Mouse (Mus musculus): ENCODE results near the gene Pdss2. TPM values are rescaled to one million over a fixed set of nuclear protein-coding genes. Genes with fewer than 3 reads are reported as not detected.

The Pdss2 gene
- polyA plus RNA-seq, 1 experiment from 2014 or later, result 18.0 TPM

- Histone ChIP-seq H3K9ac (replicated peaks; ENCODE audit: low read length) (no peak overlapping the region), H3K27me3 (ENCODE audit: insufficient read depth, low read length) (no peaks in the 10 kb centered on the region), H3K4me3 (ENCODE audit: low read length) (no peak overlapping the region), H3K36me3 (ENCODE audit: insufficient read depth, low read length) (no peaks in the 10 kb centered on the region), H3K27ac (ENCODE audit: low read length) (peak overlapping the region; percentile 68), H3K4me2 (replicated peaks; ENCODE audit: low read depth, low read length) (no peak overlapping the region), H3K4me1 (ENCODE audit: insufficient read depth, low read length) (no peaks in the 10 kb centered on the region; the same call in 1 of the 2 replicates), H3K9me3 (ENCODE audit: low read length) (no peaks in the 10 kb centered on the region)
- ATAC-seq (ENCODE audit: low FRiP score, low TSS enrichment), result peak; percentile 74
- WGBS, result 41% methylated on average over 3 of the region's 3 CpGs
Observed at GRCm38 (mm10) chr10:43463227-43463626, 241.9 kb downstream of the Pdss2 start.

GRCm38 (mm10) chr10:43466223-43466622 is 244.9 kb downstream of the Pdss2 start:
- no peaks in the 10 kb centered on the region for H3K36me3 ChIP-seq (ENCODE audit: insufficient read depth, low read length)
- no peak overlapping the region for H3K4me2 ChIP-seq (replicated peaks; ENCODE audit: low read depth, low read length)
- no peaks in the 10 kb centered on the region for H3K27me3 ChIP-seq (ENCODE audit: insufficient read depth, low read length)
- no peak overlapping the region for H3K27ac ChIP-seq (ENCODE audit: low read length)
- H3K9me3 ChIP-seq (ENCODE audit: low read length), result no peaks in the 10 kb centered on the region
- no peaks in the 10 kb centered on the region; the same call in 1 of the 2 replicates for H3K4me1 ChIP-seq (ENCODE audit: insufficient read depth, low read length)
- H3K4me3 ChIP-seq (ENCODE audit: low read length), result no peak overlapping the region
- H3K9ac ChIP-seq (replicated peaks; ENCODE audit: low read length), result no peak overlapping the region
- no peak for ATAC-seq (ENCODE audit: low FRiP score, low TSS enrichment)
- 83% methylated on average over 2 of the region's 2 CpGs for WGBS

GRCm38 (mm10) chr10:43467659-43468058 is 246.4 kb downstream of the Pdss2 start:
- no peak overlapping the region for H3K9ac ChIP-seq (replicated peaks; ENCODE audit: low read length)
- WGBS, result 27% methylated on average over 13 of the region's 13 CpGs

GRCm38 (mm10) chr10:43468293-43468692 is 247.0 kb downstream of the Pdss2 start:
- Histone ChIP-seq H3K4me2 (replicated peaks; ENCODE audit: low read depth, low read length) (no peak overlapping the region), H3K4me1 (ENCODE audit: insufficient read depth, low read length) (no peaks in the 10 kb centered on the region; the same call in 1 of the 2 replicates), H3K27ac (ENCODE audit: low read length) (no peak overlapping the region), H3K9ac (replicated peaks; ENCODE audit: low read length) (no peak overlapping the region), H3K36me3 (ENCODE audit: insufficient read depth, low read length) (no peaks in the 10 kb centered on the region), H3K4me3 (ENCODE audit: low read length) (no peak overlapping the region), H3K27me3 (ENCODE audit: insufficient read depth, low read length) (no peaks in the 10 kb centered on the region), H3K9me3 (ENCODE audit: low read length) (no peaks in the 10 kb centered on the region)
- WGBS, result 92% methylated on average over 6 of the region's 6 CpGs
- ATAC-seq (ENCODE audit: low FRiP score, low TSS enrichment), result no peak

More at GRCm38 (mm10) chr10:43467659-43468058, 246.4 kb downstream of the Pdss2 start:
- ATAC-seq (ENCODE audit: low FRiP score, low TSS enrichment), result no peak
- Histone ChIP-seq H3K4me3 (ENCODE audit: low read length) (peak overlapping the region; percentile 23), H3K4me2 (replicated peaks; ENCODE audit: low read depth, low read length) (peak overlapping the region; percentile 41), H3K27ac (ENCODE audit: low read length) (no peak overlapping the region), H3K9me3 (ENCODE audit: low read length) (no peaks in the 10 kb centered on the region), H3K4me1 (ENCODE audit: insufficient read depth, low read length) (no peaks in the 10 kb centered on the region; the same call in 1 of the 2 replicates), H3K27me3 (ENCODE audit: insufficient read depth, low read length) (no peaks in the 10 kb centered on the region), H3K36me3 (ENCODE audit: insufficient read depth, low read length) (no peaks in the 10 kb centered on the region)

- Histone ChIP-seq H3K4me2 (replicated peaks; ENCODE audit: low read depth, low read length) (no peak overlapping the region), H3K4me1 (ENCODE audit: insufficient read depth, low read length) (peaks cover 13% of the 10 kb centered on the region), H3K9me3 (ENCODE audit: low read length) (no peaks in the 10 kb centered on the region), H3K27ac (ENCODE audit: low read length) (no peak overlapping the region), H3K27me3 (ENCODE audit: insufficient read depth, low read length) (no peaks in the 10 kb centered on the region), H3K36me3 (ENCODE audit: insufficient read depth, low read length) (no peaks in the 10 kb centered on the region), H3K9ac (replicated peaks; ENCODE audit: low read length) (no peak overlapping the region), H3K4me3 (ENCODE audit: low read length) (no peak overlapping the region)
- no peak for ATAC-seq (ENCODE audit: low FRiP score, low TSS enrichment)
- WGBS, result 43% methylated on average over 4 of the region's 4 CpGs
Observed at GRCm38 (mm10) chr10:43475376-43475775, 254.1 kb downstream of the Pdss2 start.

- Histone ChIP-seq H3K9me3 (ENCODE audit: low read length) (no peaks in the 10 kb centered on the region), H3K9ac (replicated peaks; ENCODE audit: low read length) (peak overlapping the region; percentile 98), H3K4me1 (ENCODE audit: insufficient read depth, low read length) (peaks cover 25% of the 10 kb centered on the region), H3K27me3 (ENCODE audit: insufficient read depth, low read length) (no peaks in the 10 kb centered on the region), H3K36me3 (ENCODE audit: insufficient read depth, low read length) (no peaks in the 10 kb centered on the region), H3K4me2 (replicated peaks; ENCODE audit: low read depth, low read length) (peak overlapping the region; percentile 88), H3K4me3 (ENCODE audit: low read length) (peak overlapping the region; percentile 80), H3K27ac (ENCODE audit: low read length) (peak overlapping the region; percentile 98)
- no peak for ATAC-seq (ENCODE audit: low FRiP score, low TSS enrichment)
- 10% methylated on average over 9 of the region's 9 CpGs for WGBS
Observed at GRCm38 (mm10) chr10:43477459-43477858, 256.2 kb downstream of the Pdss2 start.

GRCm38 (mm10) chr10:43477865-43478681 is 256.8 kb downstream of the Pdss2 start:
- Histone ChIP-seq H3K27me3 (ENCODE audit: insufficient read depth, low read length) (no peaks in the 10 kb centered on the region), H3K4me3 (ENCODE audit: low read length) (peak overlapping the region; percentile 80), H3K9me3 (ENCODE audit: low read length) (no peaks in the 10 kb centered on the region), H3K4me2 (replicated peaks; ENCODE audit: low read depth, low read length) (peak overlapping the region; percentile 88), H3K36me3 (ENCODE audit: insufficient read depth, low read length) (no peaks in the 10 kb centered on the region), H3K4me1 (ENCODE audit: insufficient read depth, low read length) (peaks cover 28% of the 10 kb centered on the region), H3K9ac (replicated peaks; ENCODE audit: low read length) (peak overlapping the region; percentile 98), H3K27ac (ENCODE audit: low read length) (peak overlapping the region; percentile 98)
- peak; percentile 46 for ATAC-seq (ENCODE audit: low FRiP score, low TSS enrichment)
- under 1% methylated on average over 42 of the region's 42 CpGs for WGBS

- Histone ChIP-seq H3K9ac (replicated peaks; ENCODE audit: low read length) (peak within 1 kb of the TSS; percentile 98), H3K27me3 (ENCODE audit: insufficient read depth, low read length) (no peaks in the 10 kb centered on the region), H3K36me3 (ENCODE audit: insufficient read depth, low read length) (no peaks in the 10 kb centered on the region), H3K4me3 (ENCODE audit: low read length) (peak within 1 kb of the TSS; percentile 80), H3K9me3 (ENCODE audit: low read length) (no peaks in the 10 kb centered on the region), H3K4me2 (replicated peaks; ENCODE audit: low read depth, low read length) (peak within 1 kb of the TSS; percentile 88), H3K27ac (ENCODE audit: low read length) (peak within 1 kb of the TSS; percentile 98), H3K4me1 (ENCODE audit: insufficient read depth, low read length) (peaks cover 35% of the 10 kb centered on the region)
- ATAC-seq (ENCODE audit: low FRiP score, low TSS enrichment), result peak; percentile 55
- under 1% methylated on average over 33 of the region's 101 CpGs for WGBS
Observed at GRCm38 (mm10) chr10:43478751-43479435, 257.6 kb downstream of the Pdss2 start, which contains the start of gene Bend3. TSS of gene Bend3 (plus strand) at chr10:43478831.

GRCm38 (mm10) chr10:43479436-43480157 is 258.3 kb downstream of the Pdss2 start:
- H3K27me3 ChIP-seq (ENCODE audit: insufficient read depth, low read length), result no peaks in the 10 kb centered on the region
- no peaks in the 10 kb centered on the region for H3K36me3 ChIP-seq (ENCODE audit: insufficient read depth, low read length)
- ATAC-seq (ENCODE audit: low FRiP score, low TSS enrichment), result peak; percentile 90
- peak overlapping the region; percentile 98 for H3K9ac ChIP-seq (replicated peaks; ENCODE audit: low read length)
- H3K4me2 ChIP-seq (replicated peaks; ENCODE audit: low read depth, low read length), result peak overlapping the region; percentile 88
- peak overlapping the region; percentile 80 for H3K4me3 ChIP-seq (ENCODE audit: low read length)
- peak overlapping the region; percentile 98 for H3K27ac ChIP-seq (ENCODE audit: low read length)
- under 1% methylated on average over 84 of the region's 103 CpGs for WGBS
- peaks cover 35% of the 10 kb centered on the region for H3K4me1 ChIP-seq (ENCODE audit: insufficient read depth, low read length)
- no peaks in the 10 kb centered on the region for H3K9me3 ChIP-seq (ENCODE audit: low read length)

All from kidney, embryonic 16.5 days (tissue).